Mouse (Mus musculus) G1E (cell line): ENCODE results near the gene Gpatch8.

ENCODE experiments used
- CTCF ChIP-seq: IDR thresholded peaks from 2 replicates; pipeline ENCODE4 v1.5.1; 2012; ENCODE audit warnings: low read depth, low read length, inconsistent platforms, mixed read lengths
- GATA1 ChIP-seq: IDR thresholded peaks from 2 replicates; pipeline ENCODE4 v1.6.1; 2012; ENCODE audit warnings: borderline replicate concordance, low read length, inconsistent platforms, mixed read lengths
- GATA2 ChIP-seq: IDR thresholded peaks from 2 replicates; pipeline ENCODE4 v1.6.1; 2012; ENCODE audit warnings: low read depth, low read length, inconsistent platforms, borderline replicate concordance
- POLR2AphosphoS5 ChIP-seq: IDR thresholded peaks from 2 replicates; pipeline ENCODE4 v1.6.1; 2012; ENCODE audit warnings: low read depth, low read length, inconsistent platforms; ENCODE audit not compliant: insufficient replicate concordance
- TAL1 ChIP-seq: conservative IDR thresholded peaks from 2 replicates; pipeline ENCODE4 v1.6.1; 2012; ENCODE audit warnings: low read depth, low read length, inconsistent platforms, mixed read lengths

GRCm38 (mm10) chr11:102580034-102580330, 23.8 kb upstream of the Gpatch8 start:
- TF ChIP-seq CTCF (no peak), TAL1 (no peak), GATA1 (no peak), POLR2AphosphoS5 (no peak), GATA2 (no peak)
